Mouse (Mus musculus): ENCODE measurements around the gene Mpeg1.

Gene Mpeg1

GRCm38 (mm10) chr19:12460282-12461249 is at the start of gene Mpeg1:
TSS of gene Mpeg1 (plus strand) at chr19:12460779.
- no peak for DNase-seq

DNA sequence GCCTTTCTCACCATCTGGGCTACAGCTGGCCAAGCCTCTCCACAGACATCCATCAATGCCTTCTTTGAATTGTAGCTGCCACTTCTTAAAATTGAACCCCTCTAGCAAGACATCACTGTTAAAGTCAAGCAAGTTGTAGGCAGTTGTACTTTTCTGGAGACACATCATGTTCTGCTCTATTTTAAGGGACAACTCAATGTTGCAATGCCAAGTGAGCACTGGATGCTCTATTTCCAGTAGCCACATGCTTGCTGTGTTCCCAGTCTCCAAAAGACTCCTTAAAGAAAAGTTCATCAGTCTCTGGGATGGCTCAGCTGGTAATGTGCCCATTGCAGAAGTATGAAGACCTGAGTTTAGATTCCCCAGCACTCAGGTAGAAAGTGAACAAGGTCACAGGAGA is 46.8 kb upstream of the Mpeg1 start:
- no peak for DNase-seq

- peak; percentile 59 for DNase-seq
Measured at GRCm38 (mm10) chr19:12417361-12417760, 43.2 kb upstream of the Mpeg1 start, which contains the start of gene Olfr1441. TSS of gene Olfr1441 (plus strand) at chr19:12417433.

- no peak for DNase-seq
Measured at GRCm38 (mm10) chr19:12418312-12418711, 42.3 kb upstream of the Mpeg1 start.

GRCm38 (mm10) chr19:12420555-12420954 is 40.0 kb upstream of the Mpeg1 start:
- no peak for DNase-seq

DNA sequence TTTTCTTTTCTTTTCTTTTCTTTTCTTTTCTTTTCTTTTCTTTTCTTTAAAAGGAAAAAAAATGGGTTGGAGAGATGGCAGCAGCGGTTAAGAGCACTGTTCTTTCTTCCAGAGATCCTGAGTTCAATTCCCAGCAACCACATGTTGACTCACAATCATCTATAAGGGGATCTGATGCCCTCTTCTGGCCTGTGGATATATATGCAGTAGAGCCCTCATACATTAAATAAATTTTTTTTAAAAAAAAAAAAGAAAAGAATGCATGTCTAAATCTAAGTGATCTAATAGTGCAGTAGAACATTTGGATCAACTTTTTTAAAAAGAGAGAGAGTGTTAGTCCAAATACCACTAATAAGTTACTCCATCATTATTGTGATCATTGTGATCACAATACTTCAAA is 38.9 kb upstream of the Mpeg1 start:
- no peak for DNase-seq

- no peak for DNase-seq
Measured at GRCm38 (mm10) chr19:12427101-12427500, 33.5 kb upstream of the Mpeg1 start.

GRCm38 (mm10) chr19:12427605-12428004 is 33.0 kb upstream of the Mpeg1 start, which contains the start of gene Pfpl:
TSS of gene Pfpl (plus strand) at chr19:12427905.
- no peak for DNase-seq

DNA sequence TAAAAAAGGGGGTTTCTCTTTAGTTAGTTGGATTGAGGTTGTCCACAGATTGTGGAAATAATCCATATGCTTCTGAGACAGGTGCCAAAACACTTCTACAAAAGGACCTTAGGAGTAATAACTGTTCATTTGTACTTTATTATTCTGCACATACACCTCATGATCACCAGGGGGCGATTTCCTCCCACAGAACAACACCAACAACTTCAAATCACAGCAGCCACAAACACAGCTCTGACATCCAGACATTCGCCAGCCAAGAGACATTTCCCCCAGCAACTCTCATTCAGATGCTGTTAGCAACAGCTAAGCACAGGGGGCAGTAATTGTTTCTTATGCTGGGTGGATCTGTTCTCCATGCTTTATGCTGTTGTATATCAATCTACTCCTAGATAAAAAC is 27.5 kb upstream of the Mpeg1 start:
- peak; percentile 63 for DNase-seq

DNA sequence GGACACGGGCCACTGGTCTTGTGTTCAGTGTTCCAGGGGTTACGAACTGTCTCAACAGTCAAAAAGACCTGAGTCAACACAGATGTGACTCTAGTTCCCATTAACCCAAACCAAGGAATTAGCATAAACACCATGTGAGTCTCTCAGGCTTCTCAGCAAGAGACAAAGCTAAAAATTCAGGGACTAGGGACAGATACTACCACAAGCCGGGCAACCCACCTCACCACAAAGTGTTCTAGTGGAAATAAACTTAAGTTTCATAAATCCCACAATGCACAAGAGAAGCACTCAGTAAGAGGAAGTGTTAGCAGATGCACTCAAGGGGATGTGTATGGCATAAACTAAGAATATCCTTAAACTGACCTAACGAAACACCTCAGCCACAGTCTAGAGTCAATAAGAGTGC is 25.6 kb upstream of the Mpeg1 start:
- DNase-seq: peak; percentile 20

- no peak for DNase-seq
Measured at GRCm38 (mm10) chr19:12435750-12436524, 24.6 kb upstream of the Mpeg1 start.

DNA sequence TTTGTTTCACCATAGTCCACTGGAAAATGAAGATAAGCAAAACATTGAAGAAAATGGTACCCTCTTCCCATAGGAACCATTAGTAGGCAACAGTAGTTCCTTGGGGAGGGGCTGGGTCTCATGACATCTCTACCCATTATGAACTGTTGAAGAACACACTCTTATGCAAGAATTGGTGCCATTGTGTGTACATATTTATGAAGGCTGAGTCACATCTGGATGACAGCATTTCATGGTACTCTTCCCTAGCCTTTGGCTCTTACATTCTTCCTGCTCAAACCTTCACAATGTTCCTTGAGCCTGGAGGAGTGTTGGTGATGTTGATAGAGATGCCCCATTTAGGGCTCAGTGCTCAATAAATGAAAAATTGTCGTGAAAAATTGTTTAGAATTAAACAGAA is 21.0 kb upstream of the Mpeg1 start:
- DNase-seq: no peak

- DNase-seq: no peak
Measured at GRCm38 (mm10) chr19:12440103-12440725, 20.4 kb upstream of the Mpeg1 start.

GRCm38 (mm10) chr19:12442560-12442959 is 18.0 kb upstream of the Mpeg1 start:
- no peak for DNase-seq

DNA sequence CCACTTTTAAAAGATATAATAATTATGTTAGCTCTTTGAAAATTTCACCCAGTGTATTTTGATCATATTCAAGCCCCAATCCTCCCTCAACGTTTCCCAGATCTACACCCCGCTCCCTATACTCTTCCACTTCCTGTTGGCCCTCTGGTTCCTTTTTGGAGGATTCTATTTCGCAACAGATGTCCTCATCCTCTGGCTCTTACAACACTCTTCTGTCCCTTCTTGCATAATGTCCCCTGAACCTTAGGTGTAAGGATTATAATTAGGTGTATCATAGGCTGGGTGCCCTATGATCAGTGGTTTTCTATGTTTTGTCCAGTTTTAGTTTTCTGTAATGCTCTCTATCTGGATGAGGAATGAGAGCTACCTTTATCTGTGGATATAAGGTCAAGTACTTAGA is 15.6 kb upstream of the Mpeg1 start:
- no peak for DNase-seq

- no peak for DNase-seq
Measured at GRCm38 (mm10) chr19:12457401-12458066, 3.0 kb upstream of the Mpeg1 start.

DNA sequence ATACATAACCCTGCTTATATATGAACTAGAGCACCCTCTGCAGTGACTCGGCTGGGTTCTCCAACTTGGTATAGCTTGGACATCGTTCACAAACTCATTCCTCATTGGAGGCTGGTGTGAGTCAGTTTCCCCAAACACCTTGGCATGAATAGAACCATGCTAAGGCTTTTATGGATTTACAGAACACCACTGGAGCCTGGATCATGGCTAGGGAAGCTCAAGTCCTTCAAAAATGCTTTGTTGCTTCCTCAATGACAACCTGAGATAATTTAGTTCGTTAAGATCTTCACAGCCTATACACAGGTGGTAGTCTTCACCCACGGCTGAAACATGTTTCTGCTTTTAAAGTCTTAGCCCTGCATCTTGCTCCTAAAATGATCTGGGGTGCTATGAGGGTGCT is 1.1 kb upstream of the Mpeg1 start:
- DNase-seq: no peak

DNA sequence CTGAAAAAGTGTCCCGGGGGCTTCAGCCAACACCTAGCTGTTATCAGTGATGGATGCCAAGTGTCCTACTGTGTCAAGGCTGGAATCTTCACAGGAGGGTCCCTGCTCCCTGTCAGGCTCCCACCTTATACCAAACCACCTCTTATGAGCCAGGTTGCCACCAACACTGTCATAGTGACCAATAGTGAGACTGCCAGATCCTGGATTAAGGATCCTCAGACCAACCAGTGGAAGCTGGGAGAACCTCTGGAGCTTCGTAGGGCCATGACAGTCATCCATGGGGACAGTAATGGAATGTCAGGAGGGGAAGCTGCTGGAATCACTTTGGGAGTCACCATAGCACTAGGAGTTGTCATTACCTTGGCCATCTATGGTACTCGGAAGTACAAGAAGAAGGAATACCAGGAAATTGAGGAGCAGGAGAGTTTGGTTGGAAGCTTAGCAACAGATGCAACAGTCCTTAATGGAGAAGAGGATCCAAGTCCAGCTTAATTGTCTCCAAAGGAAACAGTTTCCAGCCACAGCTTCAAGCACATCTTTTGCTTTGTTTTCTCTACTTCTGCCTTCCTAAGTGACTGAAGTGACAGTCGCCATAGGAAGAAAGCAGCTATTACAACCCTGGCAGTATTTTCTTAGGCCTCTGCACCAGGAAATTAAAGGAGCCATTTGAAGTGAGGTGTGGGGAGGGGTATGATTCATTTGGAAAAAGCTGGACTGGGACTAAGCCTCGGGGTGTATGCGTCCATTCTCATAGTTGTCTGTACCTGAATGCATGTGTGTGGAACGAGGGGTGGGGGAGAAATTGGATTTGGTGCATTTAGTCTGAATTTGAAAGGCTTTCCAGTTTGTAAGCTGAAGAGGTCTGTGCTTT is 2.5 kb downstream of the Mpeg1 start:
- no peak for DNase-seq

GRCm38 (mm10) chr19:12463722-12464035 is 3.1 kb downstream of the Mpeg1 start:
- DNase-seq: no peak

DNA sequence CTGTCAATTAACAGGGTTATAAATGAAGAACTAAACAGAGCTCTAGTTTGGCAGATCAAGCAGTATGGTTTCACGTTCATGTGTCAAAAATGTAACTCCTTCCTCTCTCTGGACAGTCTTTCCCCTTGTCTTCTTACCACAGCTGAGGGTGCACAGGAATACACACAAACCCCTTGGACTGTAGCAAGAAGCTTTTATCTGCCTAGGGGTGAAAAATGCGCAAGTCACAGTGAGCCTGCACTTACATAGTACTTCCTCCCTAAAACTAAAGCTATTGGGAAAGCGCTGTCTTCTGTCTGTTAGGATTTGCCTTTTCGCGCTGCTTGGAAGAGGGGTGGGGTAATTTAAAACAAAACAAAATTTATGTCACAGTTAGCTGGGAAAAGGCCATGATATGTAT is 3.5 kb downstream of the Mpeg1 start:
- DNase-seq: no peak

- DNase-seq: no peak
Measured at GRCm38 (mm10) chr19:12464674-12465073, 4.1 kb downstream of the Mpeg1 start.

All from kidney, adult 9 months (tissue).